14 mouse cellular contexts compared by ENCODE assay signal in genomic region chr14:75505126-75505840, GRCm38 (mm10). TPM values are rescaled to one million over a fixed set of nuclear protein-coding genes. Genes with fewer than 3 reads are reported as not detected.
DNase-seq lines count a peak whose midpoint lies in the region; ATAC-seq lines count a peak whose summit lies in the region.
"Had no signal": no experiment of that assay in that cellular context is flagged by ENCODE, and none has a peak within 500 bp of the region (broad histone marks: within the 10 kb centered on the region; RNA-seq: fewer than 3 reads in every experiment).

No protein-coding gene starts in this region.

- WGBS in hindbrain, embryonic 11.5 days, result 32% methylated on average over 8 of the region's 8 CpGs
- WGBS in midbrain, embryonic 15.5 days, result 21% methylated on average over 8 of the region's 8 CpGs

- no peaks in the 10 kb centered on the region for H3K27me3 ChIP-seq in hindbrain, embryonic 11.5 days (ENCODE audit: control insufficient read depth, insufficient read depth, low read length)
- no peaks in the 10 kb centered on the region for H3K27me3 ChIP-seq in midbrain, embryonic 15.5 days (replicated peaks)

- ATAC-seq in hindbrain, embryonic 11.5 days (ENCODE audit: low FRiP score), result peak; percentile 68
- 0 out of 2 replicates have a peak, but pooled peaks have one; percentile 24 for ATAC-seq in midbrain, embryonic 15.5 days (replicated peaks)

- H3K9ac ChIP-seq in hindbrain, embryonic 11.5 days (ENCODE audit: low read depth, low read length), result no peak overlapping the region
- no peak overlapping the region for H3K9ac ChIP-seq in midbrain, embryonic 15.5 days

- H3K9me3 ChIP-seq in hindbrain, embryonic 11.5 days (ENCODE audit: control insufficient read depth, low read length), result no peaks in the 10 kb centered on the region
- no peaks in the 10 kb centered on the region for H3K9me3 ChIP-seq in midbrain, embryonic 15.5 days

- H3K4me1 ChIP-seq in hindbrain, embryonic 11.5 days (replicated peaks; ENCODE audit: control insufficient read depth, insufficient read depth, low read length), result no peaks in the 10 kb centered on the region
- peaks cover 5% of the 10 kb centered on the region for H3K4me1 ChIP-seq in midbrain, embryonic 15.5 days

- H3K36me3 ChIP-seq in hindbrain, embryonic 11.5 days (ENCODE audit: control insufficient read depth, insufficient read depth, low read length), result no peaks in the 10 kb centered on the region
- no peaks in the 10 kb centered on the region for H3K36me3 ChIP-seq in midbrain, embryonic 15.5 days (replicated peaks)

- H3K4me3 ChIP-seq in hindbrain, embryonic 11.5 days (ENCODE audit: low read depth, low read length), result no peak overlapping the region
- no peak overlapping the region for H3K4me3 ChIP-seq in midbrain, embryonic 15.5 days

- DNase-seq in ES-CJ7 (ENCODE audit: low read depth, low spot score), result peak; percentile 88
- DNase-seq in embryo, embryonic 9.5 days (ENCODE audit: extremely low spot score), result peak; percentile 40
- DNase-seq in hindbrain, embryonic 11.5 days (ENCODE audit: low spot score), result peak; percentile 56
- no peak for DNase-seq in gastrocnemius, postnatal 36 days
- DNase-seq in adrenal gland, postnatal 14 days, result no peak
- DNase-seq in right cerebral cortex, postnatal 4 days, result no peak
- DNase-seq in kidney, adult 8-10 months, result no peak
- DNase-seq: B cell, adult 2 months; kidney, postnatal 25 days; lung, postnatal 36 days had no signal

- intact Hi-C loops in gastrocnemius, postnatal 36 days (cut with DNase I), result no loop called here

- H3K27ac ChIP-seq in hindbrain, embryonic 11.5 days (ENCODE audit: low read depth, low read length), result peak overlapping the region; percentile 11; the same call in 1 of the 2 replicates
- no peak overlapping the region for H3K27ac ChIP-seq in midbrain, embryonic 15.5 days

- no peak overlapping the region for H3K4me2 ChIP-seq in hindbrain, embryonic 11.5 days (replicated peaks; ENCODE audit: low read depth, low read length)
- H3K4me2 ChIP-seq in midbrain, embryonic 15.5 days, result no peak overlapping the region
- H3K4me2 ChIP-seq: liver, embryonic 11.5 days had no signal

RNA-seq across cellular contexts. Expression of gene Siah3, which starts 49.5 kb away (rescaled TPM):
- polyA plus RNA-seq in hindbrain, embryonic 11.5 days (2014; fragmentation: Nextera tagmentation; extraction: Ambion mirVana), result 2.2 and 2.4 TPM in 2 replicates
- polyA plus RNA-seq in midbrain, embryonic 15.5 days (2015; fragmentation: Nextera tagmentation; extraction: Ambion mirVana), result 3.0 and 3.4 TPM in 2 replicates
- total RNA-seq in gastrocnemius, postnatal 36 days (2021), result not detected
- 0.53 and 0.63 TPM in 2 replicates for total RNA-seq in adrenal gland, postnatal 14 days (2021)
- total RNA-seq: hematopoietic stem cell, adult 5-6 weeks had no signal
- polyA plus RNA-seq: testis, adult 2 months had no signal

Comparison
In these comparisons a context has a peak if more than half of its experiments do, and no peak if none do; other contexts are left out.
1. DNase-seq: peak in ES-CJ7 (single experiment), embryo, embryonic 9.5 days (single experiment) and hindbrain, embryonic 11.5 days (single experiment); none in gastrocnemius, postnatal 36 days (0 of 2), adrenal gland, postnatal 14 days (single experiment), right cerebral cortex, postnatal 4 days (single experiment) and kidney, adult 8-10 months (0 of 2).